Mouse (Mus musculus): Measurements from ENCODE around the gene Fam184a. TPM values are rescaled to one million over a fixed set of nuclear protein-coding genes. Genes with fewer than 3 reads are reported as not detected.

Fam184a gene
- polyA plus RNA-seq, 1 experiment: not detected

- Histone ChIP-seq H3K27me3 (replicated peaks) (no peaks in the 10 kb centered on the region), H3K4me1 (peaks cover 6% of the 10 kb centered on the region), H3K36me3 (replicated peaks; ENCODE audit: low read length) (peaks cover 93% of the 10 kb centered on the region), H3K4me3 (replicated peaks) (no peak overlapping the region), H3K9me3 (no peaks in the 10 kb centered on the region)
- TF ChIP-seq FLI1 (IDR thresholded peaks at IDR 0.05; ENCODE audit: low read length) (no peak), GATA1 (IDR thresholded peaks at IDR 0.05; ENCODE audit: borderline replicate concordance, low read length) (no peak)
These were observed 142.6 kb downstream of the Fam184a start for GRCm38 (mm10) chr10:53608274-53608673.

GRCm38 (mm10) chr10:53605328-53605727, 145.6 kb downstream of the Fam184a start:
- H3K4me3 ChIP-seq (replicated peaks): no peak overlapping the region
- no peak for TF ChIP-seq GATA1 (IDR thresholded peaks at IDR 0.05; ENCODE audit: borderline replicate concordance, low read length)
- TF ChIP-seq FLI1 (IDR thresholded peaks at IDR 0.05; ENCODE audit: low read length): no peak
- peaks cover 95% of the 10 kb centered on the region for H3K36me3 ChIP-seq (replicated peaks; ENCODE audit: low read length)
- H3K9me3 ChIP-seq: no peaks in the 10 kb centered on the region
- H3K27me3 ChIP-seq (replicated peaks): no peaks in the 10 kb centered on the region
- H3K4me1 ChIP-seq: peaks cover 17% of the 10 kb centered on the region

GRCm38 (mm10) chr10:53598821-53599220, 152.1 kb downstream of the Fam184a start:
- peaks cover 46% of the 10 kb centered on the region for H3K4me1 ChIP-seq
- TF ChIP-seq FLI1 (IDR thresholded peaks at IDR 0.05; ENCODE audit: low read length): no peak
- no peak for TF ChIP-seq GATA1 (IDR thresholded peaks at IDR 0.05; ENCODE audit: borderline replicate concordance, low read length)
- H3K9me3 ChIP-seq: no peaks in the 10 kb centered on the region
- H3K36me3 ChIP-seq (replicated peaks; ENCODE audit: low read length): peaks cover 40% of the 10 kb centered on the region
- no peaks in the 10 kb centered on the region for H3K27me3 ChIP-seq (replicated peaks)
- H3K4me3 ChIP-seq (replicated peaks): peak overlapping the region; percentile 98

GRCm38 (mm10) chr10:53597121-53597881, 153.6 kb downstream of the Fam184a start:
- H3K4me3 ChIP-seq (replicated peaks): peak overlapping the region; percentile 98
- H3K36me3 ChIP-seq (replicated peaks; ENCODE audit: low read length): peaks cover 24% of the 10 kb centered on the region
- H3K9me3 ChIP-seq: no peaks in the 10 kb centered on the region
- no peaks in the 10 kb centered on the region for H3K27me3 ChIP-seq (replicated peaks)
- no peak for TF ChIP-seq FLI1 (IDR thresholded peaks at IDR 0.05; ENCODE audit: low read length)
- no peak for TF ChIP-seq GATA1 (IDR thresholded peaks at IDR 0.05; ENCODE audit: borderline replicate concordance, low read length)
- peaks cover 46% of the 10 kb centered on the region for H3K4me1 ChIP-seq

- no peak for TF ChIP-seq FLI1 (IDR thresholded peaks at IDR 0.05; ENCODE audit: low read length)
- no peak for TF ChIP-seq GATA1 (IDR thresholded peaks at IDR 0.05; ENCODE audit: borderline replicate concordance, low read length)
- peaks cover 18% of the 10 kb centered on the region for H3K36me3 ChIP-seq (replicated peaks; ENCODE audit: low read length)
- H3K4me3 ChIP-seq (replicated peaks): peak within 1 kb of the TSS; percentile 98
- no peaks in the 10 kb centered on the region for H3K9me3 ChIP-seq
- H3K4me1 ChIP-seq: peaks cover 45% of the 10 kb centered on the region
- H3K27me3 ChIP-seq (replicated peaks): no peaks in the 10 kb centered on the region
These were observed 154.2 kb downstream of the Fam184a start, which contains the start of gene Asf1a for GRCm38 (mm10) chr10:53596677-53597120. Gene Asf1a (plus strand): TSS chr10:53596757.

- no peak for TF ChIP-seq FLI1 (IDR thresholded peaks at IDR 0.05; ENCODE audit: low read length)
- no peak for TF ChIP-seq GATA1 (IDR thresholded peaks at IDR 0.05; ENCODE audit: borderline replicate concordance, low read length)
- Histone ChIP-seq H3K4me1 (peaks cover 38% of the 10 kb centered on the region), H3K9me3 (no peaks in the 10 kb centered on the region), H3K36me3 (replicated peaks; ENCODE audit: low read length) (peaks cover 11% of the 10 kb centered on the region), H3K27me3 (replicated peaks) (no peaks in the 10 kb centered on the region), H3K4me3 (replicated peaks) (peak overlapping the region; percentile 98)
These were observed 154.9 kb downstream of the Fam184a start for GRCm38 (mm10) chr10:53595744-53596676.

- H3K4me3 ChIP-seq (replicated peaks): no peak overlapping the region
- peaks cover 9% of the 10 kb centered on the region; the same call in 1 of the 2 replicates for H3K4me1 ChIP-seq
- H3K36me3 ChIP-seq (replicated peaks; ENCODE audit: low read length): peaks cover 13% of the 10 kb centered on the region
- TF ChIP-seq GATA1 (IDR thresholded peaks at IDR 0.05; ENCODE audit: borderline replicate concordance, low read length) (no peak), FLI1 (IDR thresholded peaks at IDR 0.05; ENCODE audit: low read length) (no peak)
- H3K9me3 ChIP-seq: no peaks in the 10 kb centered on the region
- no peaks in the 10 kb centered on the region for H3K27me3 ChIP-seq (replicated peaks)
These were observed 165.1 kb downstream of the Fam184a start for GRCm38 (mm10) chr10:53585777-53586176.

Other genes with a start within 250 kb of the Fam184a start
- 6.5 and 9.0 TPM in 2 replicates for gene Asf1a, start 154.4 kb downstream of the Fam184a start, polyA plus RNA-seq (2012; ENCODE audit: insufficient read depth, low replicate concordance)
- gene Mcm9, start 120.7 kb downstream of the Fam184a start, polyA plus RNA-seq (2012; ENCODE audit: insufficient read depth, low replicate concordance): 0.47 and 1.8 TPM in 2 replicates

All from megakaryocyte, embryonic 14.5 days (primary cell).